Mouse (Mus musculus) liver, embryonic 14.5 days (tissue): ENCODE results near the gene Slfnl1.

Source experiments
- CTCF ChIP-seq: IDR thresholded peaks from 2 replicates; pipeline ENCODE4 v1.5.1; 2016; ENCODE audit warnings: antibody characterized with exemption, low read depth, control low read depth
- EP300 ChIP-seq: IDR thresholded peaks from 2 replicates; pipeline ENCODE4 v1.6.1; 2016; ENCODE audit warnings: antibody characterized with exemption, low read depth

- TF ChIP-seq CTCF (no peak), EP300 (no peak)
Measured at GRCm38 (mm10) chr4:120571691-120572090, 39.7 kb downstream of the Slfnl1 start.
